ENCODE assay signal across 19 mouse cellular contexts in genomic region chr12:100194181-100194580, GRCm38 (mm10). TPM values are rescaled to one million over a fixed set of nuclear protein-coding genes. Genes with fewer than 3 reads are reported as not detected.
A peak's percentile ranks its signal among the peaks of the same experiment; 100 is the strongest.
DNase-seq lines count a peak whose midpoint lies in the region; ATAC-seq lines count a peak whose summit lies in the region.
"Had no signal": no experiment of that assay in that cellular context is flagged by ENCODE, and none has a peak within 500 bp of the region (broad histone marks: within the 10 kb centered on the region; RNA-seq: fewer than 3 reads in every experiment).

No protein-coding gene starts in this region.

- no peaks in the 10 kb centered on the region for H3K9me3 ChIP-seq in midbrain, embryonic 15.5 days
- H3K9me3 ChIP-seq: embryonic facial prominence, embryonic 12.5 days; forebrain, embryonic 15.5 days; heart, embryonic 12.5 days; hindbrain, embryonic 15.5 days had no signal

- H3K36me3 ChIP-seq in midbrain, embryonic 15.5 days (replicated peaks) = no peaks in the 10 kb centered on the region
- H3K36me3 ChIP-seq: embryonic facial prominence, embryonic 12.5 days; forebrain, embryonic 15.5 days; heart, embryonic 12.5 days; hindbrain, embryonic 15.5 days had no signal

- no peak overlapping the region for H3K4me2 ChIP-seq in midbrain, embryonic 15.5 days
- H3K4me2 ChIP-seq: embryonic facial prominence, embryonic 12.5 days; forebrain, embryonic 15.5 days; heart, embryonic 12.5 days; hindbrain, embryonic 15.5 days had no signal

- no peak overlapping the region for H3K4me3 ChIP-seq in midbrain, embryonic 15.5 days
- H3K4me3 ChIP-seq: embryonic facial prominence, embryonic 12.5 days; forebrain, embryonic 15.5 days; heart, adult 2 months; heart, embryonic 12.5 days; hindbrain, embryonic 15.5 days had no signal

- H3K27ac ChIP-seq in midbrain, embryonic 15.5 days = no peak overlapping the region
- H3K27ac ChIP-seq: embryonic facial prominence, embryonic 12.5 days; forebrain, embryonic 15.5 days; heart, adult 2 months; hindbrain, embryonic 15.5 days had no signal

- H3K27me3 ChIP-seq in midbrain, embryonic 15.5 days (replicated peaks) = no peaks in the 10 kb centered on the region
- H3K27me3 ChIP-seq: embryonic facial prominence, embryonic 12.5 days; forebrain, embryonic 15.5 days; heart, embryonic 12.5 days; hindbrain, embryonic 15.5 days had no signal

- H3K4me1 ChIP-seq in midbrain, embryonic 15.5 days = peaks cover 5% of the 10 kb centered on the region

- 96% methylated on average over 1 of the region's 1 CpGs for WGBS in midbrain, embryonic 15.5 days

- DNase-seq in B cell, adult 2 months = peak; percentile 47 to 48
- DNase-seq in R1 (ENCODE audit: low read depth, low spot score) = peak; percentile 62
- no peak for DNase-seq in lung, postnatal 10 days
- DNase-seq in yolk sac, embryonic 10.5 days (ENCODE audit: low spot score) = no peak
- no peak for DNase-seq in layer of hippocampus, postnatal 14 days (ENCODE audit: low spot score in 2 of 2)
- DNase-seq: adrenal gland, adult 2 months; adrenal gland, postnatal 25 days; cerebellum, adult 2 months; cerebellum, postnatal 14 days; gastrocnemius, postnatal 36 days; heart, adult 2 months; heart, postnatal 36 days had no signal

- peak; percentile 72 for ATAC-seq in megakaryocyte, adult 5-6 weeks (ENCODE audit: poor library complexity, severe bottlenecking)
- ATAC-seq in midbrain, embryonic 15.5 days (replicated peaks) = no peak
- ATAC-seq: forebrain, embryonic 15.5 days; intestine, embryonic 16.5 days had no signal

- no peak overlapping the region for H3K9ac ChIP-seq in midbrain, embryonic 15.5 days
- H3K9ac ChIP-seq: embryonic facial prominence, embryonic 12.5 days; forebrain, embryonic 15.5 days; heart, embryonic 12.5 days; hindbrain, embryonic 15.5 days had no signal

RNA-seq across cellular contexts. Expression of gene Calm1, which starts 5.1 kb away (rescaled TPM):
- 717 and 805 TPM in 2 replicates for total RNA-seq in megakaryocyte, adult 5-6 weeks (2015)
- total RNA-seq in megakaryocyte, adult 5-6 weeks (2017) = 1,003 and 1,237 TPM in 2 replicates
- 2,307 and 2,436 TPM in 2 replicates for polyA plus RNA-seq in midbrain, embryonic 15.5 days (2015; fragmentation: Nextera tagmentation; extraction: Ambion mirVana)
- 1,000 to 10,000 TPM; 1,788 to 1,825 TPM for total RNA-seq in layer of hippocampus, postnatal 14 days (2021)

RNA-seq across cellular contexts. Expression of gene Nrde2, which starts 34.7 kb away (rescaled TPM):
- total RNA-seq in megakaryocyte, adult 5-6 weeks (2015) = 3.3 and 8.2 TPM in 2 replicates
- total RNA-seq in megakaryocyte, adult 5-6 weeks (2017) = 20.4 and 25.9 TPM in 2 replicates
- polyA plus RNA-seq in midbrain, embryonic 15.5 days (2015; fragmentation: Nextera tagmentation; extraction: Ambion mirVana) = 12.2 and 14.1 TPM in 2 replicates
- total RNA-seq in layer of hippocampus, postnatal 14 days (2021) = 10 to 100 TPM; 19.3 to 21.0 TPM

Comparison
In these comparisons a context has a peak if more than half of its experiments do, and no peak if none do; other contexts are left out.
1. DNase-seq: peak in B cell, adult 2 months (2 of 2) and R1 (single experiment); none in lung, postnatal 10 days (single experiment), yolk sac, embryonic 10.5 days (single experiment) and layer of hippocampus, postnatal 14 days (0 of 2).